Mouse (Mus musculus) embryonic fibroblast, embryonic 13.5 days (primary cell): ENCODE measurements around the gene Frmd4a. TPM values are rescaled to one million over a fixed set of nuclear protein-coding genes. Genes with fewer than 3 reads are reported as not detected.

ENCODE experiments used
- H3K27ac ChIP-seq: 2 replicates; pipeline ENCODE4 v1.5.1; 2012; ENCODE audit warnings: low read length, control low read depth, inconsistent platforms; ENCODE audit not compliant: insufficient read depth
- H3K4me1 ChIP-seq: 2 replicates; pipeline ENCODE4 v1.6.1; 2011; ENCODE audit warnings: low read length; ENCODE audit not compliant: control insufficient read depth, insufficient read depth
- H3K4me3 ChIP-seq: 2 replicates; pipeline ENCODE4 v1.5.1; 2011; ENCODE audit warnings: mild to moderate bottlenecking, control low read depth, low read length; ENCODE audit not compliant: insufficient read depth
- CTCF ChIP-seq: IDR thresholded peaks from 2 replicates; pipeline ENCODE4 v1.5.1; 2011; ENCODE audit warnings: mild to moderate bottlenecking, control low read depth, low read length, moderate library complexity, borderline replicate concordance; ENCODE audit not compliant: insufficient read depth
- POLR2A ChIP-seq: IDR thresholded peaks from 2 replicates; pipeline ENCODE4 v1.6.1; 2011; ENCODE audit warnings: low read depth, mild to moderate bottlenecking, control low read depth, low read length, moderate library complexity
- polyA plus RNA-seq: library from polyadenylated mRNA; stranded (reverse); fragments of >200 nt; gene quantifications from 2 replicates; pipeline ENCODE4 v1.2.4, GENCODE M21; 2011; ENCODE audit warnings: low read depth; ENCODE audit not compliant: missing spikeins, insufficient read length

Frmd4a gene
- polyA plus RNA-seq, 1 experiment = 66.9 TPM

DNA sequence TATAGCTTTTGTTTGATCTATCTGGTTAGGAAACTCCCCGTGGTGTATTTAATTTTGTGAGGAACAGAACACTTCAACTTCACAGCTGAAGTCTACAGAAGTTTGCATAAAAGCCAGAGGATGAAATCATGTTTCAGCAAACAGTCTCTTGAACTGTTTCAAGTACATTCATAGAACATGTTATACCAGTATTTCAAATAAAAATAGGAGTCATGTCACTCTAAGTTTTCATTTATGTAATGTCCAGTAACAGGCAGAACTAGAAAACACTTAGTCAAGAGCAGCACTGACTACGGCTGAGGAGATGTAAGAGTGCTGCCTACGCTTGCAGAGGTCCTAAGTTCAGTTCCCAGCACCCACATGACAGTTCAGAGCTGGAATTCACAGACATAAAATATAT is 609.4 kb downstream of the Frmd4a start:
- H3K27ac ChIP-seq = no peak overlapping the region
- TF ChIP-seq POLR2A (no peak), CTCF (no peak)
- H3K4me1 ChIP-seq = no peaks in the 10 kb centered on the region
- H3K4me3 ChIP-seq = no peak overlapping the region

GRCm38 (mm10) chr2:4628920-4629319 is 611.4 kb downstream of the Frmd4a start:
- Histone ChIP-seq H3K4me3 (no peak overlapping the region), H3K27ac (no peak overlapping the region), H3K4me1 (no peaks in the 10 kb centered on the region)
- TF ChIP-seq POLR2A (no peak), CTCF (no peak)

DNA sequence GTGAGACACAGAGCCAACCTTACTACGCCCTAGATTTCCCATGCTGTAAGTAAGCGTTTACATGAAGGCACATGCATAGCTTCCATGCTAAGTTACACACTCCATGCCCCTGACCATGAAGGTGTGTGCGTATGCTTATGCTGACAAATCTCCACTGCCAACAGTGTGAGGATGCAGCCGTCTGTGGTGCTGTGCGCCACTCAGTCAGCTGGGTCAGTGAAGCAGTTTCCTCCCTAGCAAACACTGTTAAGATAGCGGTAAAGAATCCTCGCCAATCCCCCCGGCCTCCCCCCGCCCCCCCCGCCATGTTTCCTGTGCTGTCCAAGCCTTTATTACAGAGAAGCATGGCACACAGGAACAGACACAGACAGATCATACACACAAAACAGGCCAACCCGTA is 612.0 kb downstream of the Frmd4a start:
- Histone ChIP-seq H3K4me1 (no peaks in the 10 kb centered on the region), H3K27ac (no peak overlapping the region), H3K4me3 (no peak overlapping the region)
- TF ChIP-seq CTCF (no peak), POLR2A (no peak)

- TF ChIP-seq POLR2A (no peak), CTCF (no peak)
- H3K27ac ChIP-seq = no peak overlapping the region
Observed at GRCm38 (mm10) chr2:4630197-4630835, 612.8 kb downstream of the Frmd4a start.

GRCm38 (mm10) chr2:4635804-4636203 is 618.3 kb downstream of the Frmd4a start:
- no peak overlapping the region for H3K4me3 ChIP-seq
- no peak overlapping the region for H3K27ac ChIP-seq
- H3K4me1 ChIP-seq = no peaks in the 10 kb centered on the region
- TF ChIP-seq CTCF (no peak), POLR2A (no peak)

More at GRCm38 (mm10) chr2:4630197-4630835, 612.8 kb downstream of the Frmd4a start:
- no peaks in the 10 kb centered on the region for H3K4me1 ChIP-seq
- no peak overlapping the region for H3K4me3 ChIP-seq

DNA sequence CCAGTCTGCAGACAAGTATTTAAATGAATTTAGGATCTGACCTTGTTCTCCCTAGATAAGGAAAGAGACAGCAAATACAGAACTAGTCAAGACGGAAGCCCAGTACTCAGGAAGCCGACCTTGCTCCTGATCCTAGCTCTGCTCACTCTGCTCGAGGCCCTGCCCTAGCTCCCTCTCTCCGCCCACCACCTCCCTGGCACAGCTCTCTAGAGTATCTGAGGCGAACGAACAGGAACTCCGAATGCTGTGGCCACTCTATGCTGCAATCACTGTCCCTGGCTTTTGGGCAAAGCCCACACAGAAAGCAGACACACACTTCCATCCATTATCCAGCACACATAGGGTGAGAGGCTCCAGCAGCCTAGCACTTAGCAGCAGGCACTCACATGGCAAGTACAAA is 619.1 kb downstream of the Frmd4a start:
- Histone ChIP-seq H3K4me1 (no peaks in the 10 kb centered on the region), H3K4me3 (no peak overlapping the region), H3K27ac (no peak overlapping the region)
- no peak for TF ChIP-seq CTCF
- no peak for TF ChIP-seq POLR2A

GRCm38 (mm10) chr2:4638189-4638588 is 620.7 kb downstream of the Frmd4a start:
- no peak for TF ChIP-seq CTCF
- Histone ChIP-seq H3K4me1 (no peaks in the 10 kb centered on the region), H3K4me3 (no peak overlapping the region), H3K27ac (no peak overlapping the region)

DNA sequence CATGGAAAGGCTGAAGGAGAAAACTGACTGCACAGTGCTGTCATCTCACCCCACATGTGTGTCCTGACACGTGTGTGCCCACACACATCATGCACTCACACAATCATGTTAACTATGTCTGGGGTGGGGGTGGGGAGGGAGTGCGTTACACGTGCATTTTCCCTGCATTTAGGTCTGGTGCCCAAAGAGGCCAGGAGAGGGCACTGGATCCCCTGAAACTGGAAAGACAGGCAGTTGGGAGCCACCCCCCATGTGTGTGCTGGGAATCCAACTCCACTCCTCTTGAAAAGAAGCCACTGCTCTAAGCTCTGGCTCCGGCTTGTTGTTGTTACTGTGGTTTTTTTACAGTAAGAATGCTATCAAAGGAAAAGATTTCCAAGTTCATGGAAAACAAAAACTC is 627.5 kb downstream of the Frmd4a start:
- H3K27ac ChIP-seq = no peak overlapping the region
- H3K4me3 ChIP-seq = no peak overlapping the region
- no peak for TF ChIP-seq POLR2A
- no peak for TF ChIP-seq CTCF
- no peaks in the 10 kb centered on the region for H3K4me1 ChIP-seq

DNA sequence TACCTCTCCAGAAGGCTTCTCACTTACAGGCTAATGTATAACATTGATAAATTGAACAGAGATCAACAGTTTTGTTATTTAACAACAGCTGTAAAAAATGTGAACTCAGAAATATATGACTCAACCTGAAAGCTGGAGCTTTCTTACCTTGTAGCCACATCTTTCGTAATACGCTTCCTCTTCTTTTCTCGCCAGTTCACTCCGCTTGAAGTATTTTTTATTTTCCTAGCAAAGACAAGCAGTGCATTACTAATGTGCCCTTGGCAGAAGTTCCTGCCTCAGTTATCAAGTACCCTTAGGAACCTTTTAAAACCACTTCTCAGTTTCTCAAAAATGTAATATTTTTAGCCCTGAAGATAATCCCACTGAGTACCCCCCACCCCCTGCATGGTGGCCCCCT is 630.6 kb downstream of the Frmd4a start:
- TF ChIP-seq POLR2A = no peak
- no peak overlapping the region for H3K4me3 ChIP-seq
- H3K27ac ChIP-seq = no peak overlapping the region
- H3K4me1 ChIP-seq = no peaks in the 10 kb centered on the region

DNA sequence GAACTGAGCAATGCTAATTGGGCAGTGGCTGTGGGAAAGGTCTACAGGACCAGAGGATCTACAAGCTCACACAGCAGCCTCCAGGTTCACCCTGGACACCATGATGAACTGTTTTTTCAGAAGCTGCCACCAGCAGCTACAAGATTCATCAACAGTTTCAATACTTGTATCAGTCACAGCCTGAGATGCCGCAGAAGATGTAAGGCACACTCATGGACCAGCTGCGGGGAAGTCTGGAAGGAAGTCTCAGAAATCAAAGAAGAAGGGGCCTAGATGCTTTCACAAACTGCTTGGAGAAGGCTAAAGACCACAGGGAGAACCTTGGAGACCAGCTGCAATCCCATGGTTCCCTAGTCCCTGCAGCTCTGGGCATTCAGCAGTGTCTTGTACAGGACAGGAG is 632.1 kb downstream of the Frmd4a start:
- TF ChIP-seq CTCF = no peak
- TF ChIP-seq POLR2A = no peak
- H3K4me3 ChIP-seq = no peak overlapping the region
- H3K4me1 ChIP-seq = no peaks in the 10 kb centered on the region
- H3K27ac ChIP-seq = no peak overlapping the region
